Mouse (Mus musculus): Measurements from ENCODE around the gene Vezt. TPM values are rescaled to one million over a fixed set of nuclear protein-coding genes. Genes with fewer than 3 reads are reported as not detected.

The Vezt gene
- total RNA-seq, 1 experiment from 2014 or later, result 7.4 TPM

GRCm38 (mm10) chr10:93932861-93933260 is 102.8 kb downstream of the Vezt start:
- no peak for ATAC-seq (replicated peaks in 1 of 2; ENCODE audit: insufficient read depth in 1 of 2, low FRiP score in 2 of 2, low TSS enrichment in 1 of 2, low read depth in 1 of 2, poor library complexity in 2 of 2, severe bottlenecking in 2 of 2)

GRCm38 (mm10) chr10:93932020-93932419 is 103.6 kb downstream of the Vezt start:
- ATAC-seq (replicated peaks in 1 of 2; ENCODE audit: insufficient read depth in 1 of 2, low FRiP score in 2 of 2, low TSS enrichment in 1 of 2, low read depth in 1 of 2, poor library complexity in 2 of 2, severe bottlenecking in 2 of 2), result no peak

GRCm38 (mm10) chr10:93931431-93931830 is 104.2 kb downstream of the Vezt start:
- ATAC-seq (replicated peaks in 1 of 2; ENCODE audit: insufficient read depth in 1 of 2, low FRiP score in 2 of 2, low TSS enrichment in 1 of 2, low read depth in 1 of 2, poor library complexity in 2 of 2, severe bottlenecking in 2 of 2), result no peak

GRCm38 (mm10) chr10:93930236-93930824 is 105.3 kb downstream of the Vezt start:
- no peak for ATAC-seq (replicated peaks in 1 of 2; ENCODE audit: insufficient read depth in 1 of 2, low FRiP score in 2 of 2, low TSS enrichment in 1 of 2, low read depth in 1 of 2, poor library complexity in 2 of 2, severe bottlenecking in 2 of 2)

GRCm38 (mm10) chr10:93924666-93925065 is 111.0 kb downstream of the Vezt start:
- no peak for ATAC-seq (replicated peaks in 1 of 2; ENCODE audit: insufficient read depth in 1 of 2, low FRiP score in 2 of 2, low TSS enrichment in 1 of 2, low read depth in 1 of 2, poor library complexity in 2 of 2, severe bottlenecking in 2 of 2)

GRCm38 (mm10) chr10:93921160-93921559 is 114.5 kb downstream of the Vezt start:
- no peak for ATAC-seq (replicated peaks in 1 of 2; ENCODE audit: insufficient read depth in 1 of 2, low FRiP score in 2 of 2, low TSS enrichment in 1 of 2, low read depth in 1 of 2, poor library complexity in 2 of 2, severe bottlenecking in 2 of 2)

- no peak for ATAC-seq (replicated peaks in 1 of 2; ENCODE audit: insufficient read depth in 1 of 2, low FRiP score in 2 of 2, low TSS enrichment in 1 of 2, low read depth in 1 of 2, poor library complexity in 2 of 2, severe bottlenecking in 2 of 2)
Observed at GRCm38 (mm10) chr10:93919227-93919626, 116.4 kb downstream of the Vezt start.

- ATAC-seq (replicated peaks in 1 of 2; ENCODE audit: insufficient read depth in 1 of 2, low FRiP score in 2 of 2, low TSS enrichment in 1 of 2, low read depth in 1 of 2, poor library complexity in 2 of 2, severe bottlenecking in 2 of 2), result no peak
Observed at GRCm38 (mm10) chr10:93918701-93919100, 116.9 kb downstream of the Vezt start.

GRCm38 (mm10) chr10:93918087-93918486 is 117.5 kb downstream of the Vezt start:
- ATAC-seq (replicated peaks in 1 of 2; ENCODE audit: insufficient read depth in 1 of 2, low FRiP score in 2 of 2, low TSS enrichment in 1 of 2, low read depth in 1 of 2, poor library complexity in 2 of 2, severe bottlenecking in 2 of 2), result no peak; a peak in 1 of 4 replicates

- no peak for ATAC-seq (replicated peaks in 1 of 2; ENCODE audit: insufficient read depth in 1 of 2, low FRiP score in 2 of 2, low TSS enrichment in 1 of 2, low read depth in 1 of 2, poor library complexity in 2 of 2, severe bottlenecking in 2 of 2)
Observed at GRCm38 (mm10) chr10:93916778-93917177, 118.8 kb downstream of the Vezt start.

- ATAC-seq (replicated peaks in 1 of 2; ENCODE audit: insufficient read depth in 1 of 2, low FRiP score in 2 of 2, low TSS enrichment in 1 of 2, low read depth in 1 of 2, poor library complexity in 2 of 2, severe bottlenecking in 2 of 2), result no peak
Observed at GRCm38 (mm10) chr10:93915531-93916275, 119.9 kb downstream of the Vezt start.

GRCm38 (mm10) chr10:93913525-93913924 is 122.1 kb downstream of the Vezt start:
- no peak for ATAC-seq (replicated peaks in 1 of 2; ENCODE audit: insufficient read depth in 1 of 2, low FRiP score in 2 of 2, low TSS enrichment in 1 of 2, low read depth in 1 of 2, poor library complexity in 2 of 2, severe bottlenecking in 2 of 2)

GRCm38 (mm10) chr10:93912917-93913316 is 122.7 kb downstream of the Vezt start:
- no peak for ATAC-seq (replicated peaks in 1 of 2; ENCODE audit: insufficient read depth in 1 of 2, low FRiP score in 2 of 2, low TSS enrichment in 1 of 2, low read depth in 1 of 2, poor library complexity in 2 of 2, severe bottlenecking in 2 of 2)

- ATAC-seq (replicated peaks in 1 of 2; ENCODE audit: insufficient read depth in 1 of 2, low FRiP score in 2 of 2, low TSS enrichment in 1 of 2, low read depth in 1 of 2, poor library complexity in 2 of 2, severe bottlenecking in 2 of 2), result no peak
Observed at GRCm38 (mm10) chr10:93912136-93912855, 123.3 kb downstream of the Vezt start.

- peak; percentile 18 to 68; a peak in 1 of 4 replicates for ATAC-seq (replicated peaks in 1 of 2; ENCODE audit: insufficient read depth in 1 of 2, low FRiP score in 2 of 2, low TSS enrichment in 1 of 2, low read depth in 1 of 2, poor library complexity in 2 of 2, severe bottlenecking in 2 of 2)
Observed at GRCm38 (mm10) chr10:93911326-93911725, 124.3 kb downstream of the Vezt start.

- no peak for ATAC-seq (replicated peaks in 1 of 2; ENCODE audit: insufficient read depth in 1 of 2, low FRiP score in 2 of 2, low TSS enrichment in 1 of 2, low read depth in 1 of 2, poor library complexity in 2 of 2, severe bottlenecking in 2 of 2)
Observed at GRCm38 (mm10) chr10:93909811-93910446, 125.7 kb downstream of the Vezt start.

- ATAC-seq (replicated peaks in 1 of 2; ENCODE audit: insufficient read depth in 1 of 2, low FRiP score in 2 of 2, low TSS enrichment in 1 of 2, low read depth in 1 of 2, poor library complexity in 2 of 2, severe bottlenecking in 2 of 2), result no peak
Observed at GRCm38 (mm10) chr10:93909015-93909414, 126.6 kb downstream of the Vezt start.

- peak in 1 of 2 experiments; percentile 40; a peak in 2 of 4 replicates for ATAC-seq (replicated peaks in 1 of 2; ENCODE audit: insufficient read depth in 1 of 2, low FRiP score in 2 of 2, low TSS enrichment in 1 of 2, low read depth in 1 of 2, poor library complexity in 2 of 2, severe bottlenecking in 2 of 2)
Observed at GRCm38 (mm10) chr10:93908540-93908939, 127.1 kb downstream of the Vezt start.
